Comparison of ENCODE assay signal across 8 mouse cellular contexts in the genomic region with DNA sequence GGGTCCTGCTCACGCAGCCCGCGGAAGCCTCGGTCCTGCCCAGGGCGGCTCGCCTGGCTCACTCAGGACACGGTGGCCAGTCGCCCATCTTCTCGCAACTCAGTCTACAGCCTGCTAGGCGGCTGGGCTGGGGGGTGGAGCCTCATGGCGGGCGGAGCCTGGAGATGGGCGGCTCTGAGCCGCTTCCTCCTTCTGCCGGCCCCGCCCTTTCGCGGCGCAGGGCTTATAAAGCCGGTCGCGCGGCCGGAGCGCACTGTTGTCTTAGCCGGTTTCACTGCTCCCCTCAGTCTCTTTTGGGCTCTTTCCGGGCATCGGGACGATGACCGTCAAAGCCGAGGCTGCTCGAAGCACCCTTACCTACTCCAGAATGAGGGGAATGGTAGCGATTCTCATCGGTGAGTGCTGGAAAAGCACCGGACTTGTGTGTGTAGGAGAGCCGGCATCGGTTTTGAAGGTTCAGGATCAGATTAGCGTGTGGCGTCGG.
DNase-seq lines count a peak whose midpoint lies in the region; ATAC-seq and TF ChIP-seq lines count a peak whose summit lies in the region.

No protein-coding gene starts in this region.

- H3K36me3 ChIP-seq in CH12.LX (replicated peaks in 1 of 2; ENCODE audit: control insufficient read depth in 1 of 2, insufficient read depth in 1 of 2, low read length in 1 of 2): peaks cover 0 to 29% of the 10 kb centered on the region in 2 experiments
- H3K36me3 ChIP-seq in forebrain, embryonic 10.5 days (replicated peaks): 0 out of 2 replicates have a peak, but pooled peaks cover 14% of the 10 kb centered on the region
- no peaks in the 10 kb centered on the region for H3K36me3 ChIP-seq in heart, embryonic 15.5 days
- peaks cover 17% of the 10 kb centered on the region for H3K36me3 ChIP-seq in liver, embryonic 13.5 days
- H3K36me3 ChIP-seq in stomach, embryonic 14.5 days (ENCODE audit: control insufficient read depth, insufficient read depth, low read length): peaks cover 4% of the 10 kb centered on the region; the same call in 1 of the 2 replicates

- peak; percentile 88 for DNase-seq in CH12.LX (ENCODE audit: extremely low read depth)
- DNase-seq in c-Kit-positive CD71-negative TER-119-negative erythroid progenitor cells, embryonic 14.5 days (ENCODE audit: low read depth): peak; percentile 83
- peak; percentile 93 for DNase-seq in forebrain, embryonic 10.5 days (ENCODE audit: extremely low spot score, low spot score)
- peak; percentile 98 to 99 for DNase-seq in kidney, postnatal 25 days
- DNase-seq in liver, embryonic 13.5 days: peak; percentile 91
- peak; percentile 94 to 96 for DNase-seq in natural killer cell, adult 2 months (ENCODE audit: low spot score in 2 of 2)

- 0 out of 2 replicates have a peak overlapping the region, but pooled peaks have one; percentile 21 for H3K27ac ChIP-seq in CH12.LX (ENCODE audit: insufficient read depth, low read depth)
- H3K27ac ChIP-seq in forebrain, embryonic 10.5 days: peak overlapping the region; percentile 86
- H3K27ac ChIP-seq in heart, embryonic 15.5 days: peak overlapping the region; percentile 96
- H3K27ac ChIP-seq in liver, embryonic 13.5 days: peak overlapping the region; percentile 81
- H3K27ac ChIP-seq in stomach, embryonic 14.5 days (ENCODE audit: low read length): peak overlapping the region; percentile 86

- peak overlapping the region; percentile 46 for H3K9ac ChIP-seq in CH12.LX (ENCODE audit: insufficient read depth, low read depth)
- H3K9ac ChIP-seq in heart, embryonic 15.5 days: peak overlapping the region; percentile 78
- peak overlapping the region; percentile 73 for H3K9ac ChIP-seq in liver, embryonic 13.5 days
- peak overlapping the region; percentile 59 for H3K9ac ChIP-seq in stomach, embryonic 14.5 days (replicated peaks; ENCODE audit: low read depth, low read length)

- no peaks in the 10 kb centered on the region for H3K9me3 ChIP-seq in CH12.LX (replicated peaks; ENCODE audit: low read length)
- no peaks in the 10 kb centered on the region for H3K9me3 ChIP-seq in forebrain, embryonic 10.5 days
- H3K9me3 ChIP-seq in heart, embryonic 15.5 days (replicated peaks): no peaks in the 10 kb centered on the region
- H3K9me3 ChIP-seq in liver, embryonic 13.5 days (replicated peaks): no peaks in the 10 kb centered on the region
- no peaks in the 10 kb centered on the region for H3K9me3 ChIP-seq in stomach, embryonic 14.5 days (ENCODE audit: control insufficient read depth, low read depth, low read length)

- peaks cover 9% of the 10 kb centered on the region for H3K27me3 ChIP-seq in CH12.LX (replicated peaks)
- peaks cover 25% of the 10 kb centered on the region for H3K27me3 ChIP-seq in forebrain, embryonic 10.5 days (ENCODE audit: poor library complexity, severe bottlenecking)
- H3K27me3 ChIP-seq in heart, embryonic 15.5 days: 0 out of 2 replicates have a peak, but pooled peaks cover 5% of the 10 kb centered on the region
- H3K27me3 ChIP-seq in liver, embryonic 13.5 days: peaks cover 39% of the 10 kb centered on the region
- H3K27me3 ChIP-seq in stomach, embryonic 14.5 days (ENCODE audit: control insufficient read depth, insufficient read depth, low read length): peaks cover 3% of the 10 kb centered on the region; the same call in 1 of the 2 replicates

- TF ChIP-seq POLR2A in CH12.LX (IDR thresholded peaks at IDR 0.05; ENCODE audit: low read depth, low read length): peak; percentile 94

- H3K79me2 ChIP-seq in CH12.LX (replicated peaks; ENCODE audit: control insufficient read depth, extremely low read depth, insufficient read depth, poor library complexity, severe bottlenecking): no peaks in the 10 kb centered on the region

- dilution Hi-C loops in CH12.LX (cut with MboI; ENCODE audit: extremely low pct_ligation_motif_present, extremely low pct_unique_long_range_greater_than_20kb, low sequenced_read_pairs): no loop called here

- TF ChIP-seq CTCF in CH12.LX (conservative IDR thresholded peaks at IDR 0.05 in 1 of 2, IDR thresholded peaks at IDR 0.05 in 1 of 2; ENCODE audit: low read depth in 2 of 2, low read length in 2 of 2): no peak

- peak overlapping the region; percentile 61 to 76 (median 70) for H3K4me3 ChIP-seq in CH12.LX (replicated peaks in 1 of 3; ENCODE audit: low read depth in 2 of 3, low read length in 2 of 3, poor library complexity in 1 of 3)
- peak overlapping the region; percentile 75 for H3K4me3 ChIP-seq in forebrain, embryonic 10.5 days
- peak overlapping the region; percentile 72 for H3K4me3 ChIP-seq in heart, embryonic 15.5 days
- H3K4me3 ChIP-seq in liver, embryonic 13.5 days (replicated peaks): peak overlapping the region; percentile 64
- H3K4me3 ChIP-seq in stomach, embryonic 14.5 days (ENCODE audit: low read depth, low read length): peak overlapping the region; percentile 66

- under 1% methylated on average over 40 of the region's 40 CpGs for WGBS in forebrain, embryonic 10.5 days
- WGBS in heart, embryonic 15.5 days: under 1% methylated on average over 40 of the region's 40 CpGs
- WGBS in liver, embryonic 13.5 days (ENCODE audit: insufficient replicate concordance): under 1% methylated on average over 40 of the region's 40 CpGs
- under 1% methylated on average over 40 of the region's 40 CpGs for WGBS in stomach, embryonic 14.5 days

- peak; percentile 94 for ATAC-seq in heart, embryonic 15.5 days (replicated peaks; ENCODE audit: insufficient number of reproducible peaks, insufficient read depth, low FRiP score, low read depth)
- ATAC-seq in liver, embryonic 13.5 days (ENCODE audit: low read depth): peak; percentile 95
- ATAC-seq in stomach, embryonic 14.5 days (ENCODE audit: insufficient number of reproducible peaks, insufficient read depth, low FRiP score, low read depth): peak; percentile 94

- H3K4me1 ChIP-seq in CH12.LX (ENCODE audit: control insufficient read depth in 1 of 2, insufficient read depth in 2 of 2): peaks cover 0 to 11% of the 10 kb centered on the region in 2 experiments; a peak in 2 of 4 replicates
- H3K4me1 ChIP-seq in forebrain, embryonic 10.5 days: peaks cover 37% of the 10 kb centered on the region
- peaks cover 9% of the 10 kb centered on the region for H3K4me1 ChIP-seq in heart, embryonic 15.5 days (replicated peaks)
- H3K4me1 ChIP-seq in liver, embryonic 13.5 days (replicated peaks): peaks cover 25% of the 10 kb centered on the region
- peaks cover 4% of the 10 kb centered on the region; the same call in 1 of the 2 replicates for H3K4me1 ChIP-seq in stomach, embryonic 14.5 days (ENCODE audit: control insufficient read depth, insufficient read depth, low read length)

- in situ Hi-C loops in CH12.LX (cut with MboI; ENCODE audit: low pct_ligation_motif_present, low pct_unique_long_range_greater_than_20kb, low sequenced_read_pairs): loop anchor here (25.0 kb wide), 1 partner anchor 382 kb away; no protein-coding TSS in a partner anchor

- H3K4me2 ChIP-seq in CH12.LX (ENCODE audit: insufficient read depth, low read depth, poor library complexity, severe bottlenecking): peak overlapping the region; percentile 99
- peak overlapping the region; percentile 93 for H3K4me2 ChIP-seq in heart, embryonic 15.5 days
- peak overlapping the region; percentile 86 for H3K4me2 ChIP-seq in liver, embryonic 13.5 days
- H3K4me2 ChIP-seq in stomach, embryonic 14.5 days (replicated peaks; ENCODE audit: low read depth, low read length): peak overlapping the region; percentile 85

- TF ChIP-seq RAD21 in CH12.LX (IDR thresholded peaks at IDR 0.05; ENCODE audit: low read depth, low read length): no peak

- TF ChIP-seq EP300 in CH12.LX (IDR thresholded peaks at IDR 0.05; ENCODE audit: low read length): no peak

TF ChIP-seq in CH12.LX, 34 proteins besides CTCF, POLR2A, EP300 and RAD21:
- TF ChIP-seq CHD1 (IDR thresholded peaks at IDR 0.05; ENCODE audit: low read depth, low read length) (no peak), TBP (conservative IDR thresholded peaks at IDR 0.05; ENCODE audit: low read depth, low read length) (peak; percentile 95), USF1 (IDR thresholded peaks at IDR 0.05; ENCODE audit: low read depth, low read length) (no peak), MAFK (IDR thresholded peaks at IDR 0.05; ENCODE audit: insufficient replicate concordance, low read length) (no peak), TCF12 (IDR thresholded peaks at IDR 0.05; ENCODE audit: low read depth, low read length) (peak; percentile 55; the same call in 1 of the 2 replicates), BHLHE40 (IDR thresholded peaks at IDR 0.05; ENCODE audit: low read depth, low read length) (no peak), SMC3 (IDR thresholded peaks at IDR 0.05; ENCODE audit: low read depth, low read length) (no peak), MEF2A (IDR thresholded peaks at IDR 0.05; ENCODE audit: borderline replicate concordance, low read depth, low read length) (0 out of 2 replicates have a peak, but pooled peaks have one; percentile 14), CHD2 (IDR thresholded peaks at IDR 0.05; ENCODE audit: low read length) (no peak), HCFC1 (IDR thresholded peaks at IDR 0.05; ENCODE audit: low read depth, low read length) (no peak), RCOR1 (conservative IDR thresholded peaks at IDR 0.05; ENCODE audit: low read depth, low read length) (no peak), MXI1 (IDR thresholded peaks at IDR 0.05; ENCODE audit: low read depth, low read length) (no peak), NRF1 (IDR thresholded peaks at IDR 0.05; ENCODE audit: low read depth, low read length) (peak; percentile 27; the same call in 1 of the 2 replicates), ZMIZ1 (IDR thresholded peaks at IDR 0.05; ENCODE audit: low read depth, low read length) (peak; percentile 93), UBTF (IDR thresholded peaks at IDR 0.05; ENCODE audit: low read depth, low read length) (0 out of 2 replicates have a peak, but pooled peaks have one; percentile 24), SIN3A (IDR thresholded peaks at IDR 0.05; ENCODE audit: low read length) (no peak; the same call in 1 of the 2 replicates), ETS1 (conservative IDR thresholded peaks at IDR 0.05; ENCODE audit: low read depth, low read length) (no peak), KAT2A (IDR thresholded peaks at IDR 0.05; ENCODE audit: insufficient replicate concordance, low read length) (no peak), ZC3H11A (IDR thresholded peaks at IDR 0.05; ENCODE audit: low read depth, low read length) (no peak), JUN (IDR thresholded peaks at IDR 0.05; ENCODE audit: insufficient read depth, low read depth, low read length) (no peak), ELF1 (IDR thresholded peaks at IDR 0.05; ENCODE audit: low read depth, low read length) (peak; percentile 87), IRF4 (IDR thresholded peaks at IDR 0.05; ENCODE audit: low read depth, low read length) (no peak), ZNF384 (IDR thresholded peaks at IDR 0.05; ENCODE audit: low read depth, low read length) (no peak), NELFE (IDR thresholded peaks at IDR 0.05; ENCODE audit: low read depth, low read length) (peak; percentile 84)

Comparison
In these comparisons a context has a peak if more than half of its experiments do, and no peak if none do; other contexts are left out.
1. Peak in every context shown above with its lines: DNase-seq, ATAC-seq, H3K4me3 ChIP-seq and H3K27ac ChIP-seq.
2. H3K27ac ChIP-seq: peak in every context shown above with its lines; median percentile 96 in heart, embryonic 15.5 days; 86 in forebrain, embryonic 10.5 days; 86 in stomach, embryonic 14.5 days; 81 in liver, embryonic 13.5 days; 21 in CH12.LX.